Mouse (Mus musculus) layer of hippocampus, postnatal 10 days (tissue): Measurements from ENCODE around the gene Abhd12. TPM values are rescaled to one million over a fixed set of nuclear protein-coding genes. Genes with fewer than 3 reads are reported as not detected.
A peak's percentile ranks its signal among the peaks of the same experiment; 100 is the strongest.

Experiments
- DNase-seq, 2 experiments: peaks; one replicate each; pipeline ENCODE4 v3.0.0; 2021; ENCODE audit warnings: low spot score in 2 of 2
- total RNA-seq, 2 experiments: library from RNA; stranded (reverse); gene quantifications; 2 replicates each; pipeline ENCODE4 v1.2.3; 2021

Abhd12 gene
- total RNA-seq, 2 experiments from 2014 or later = 173 to 184 TPM

DNA sequence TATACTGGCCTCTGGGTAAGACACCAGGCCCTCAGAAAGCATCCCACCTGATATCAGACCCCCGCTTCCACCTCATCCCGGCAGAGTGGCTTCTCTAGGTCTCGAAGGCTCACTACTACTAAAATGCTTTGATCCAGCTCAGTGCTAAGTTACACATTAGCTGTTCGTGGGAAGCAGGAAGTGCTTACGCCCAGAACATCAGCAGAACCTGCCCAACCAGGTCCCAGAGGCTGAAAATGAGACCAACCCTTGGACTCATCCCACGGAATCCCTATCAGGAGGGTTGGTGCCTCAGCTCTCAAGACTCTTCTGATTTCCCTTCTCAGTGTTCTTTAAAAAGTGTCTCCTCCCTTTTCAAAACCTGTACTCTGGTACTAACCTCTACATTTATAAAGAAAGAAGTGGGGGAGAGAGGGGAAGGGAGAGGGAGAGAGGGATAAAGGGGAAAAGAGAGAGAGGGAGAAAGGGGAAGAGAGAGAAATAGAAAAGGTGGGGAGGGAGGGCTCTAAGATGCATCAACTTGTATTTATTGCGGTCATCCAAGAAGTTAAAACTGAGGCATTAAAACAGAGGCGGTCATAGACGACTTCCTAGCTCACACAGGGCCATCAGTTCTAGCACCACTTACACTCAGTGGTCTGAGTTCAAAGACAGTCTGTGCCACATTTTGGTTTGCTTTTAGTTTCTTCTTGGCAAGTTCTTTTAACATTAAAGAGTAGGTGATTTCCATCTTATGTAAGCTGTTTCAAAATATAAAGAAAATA lies 45.6 kb downstream of the Abhd12 start:
- no peak for DNase-seq

- DNase-seq = no peak
Measured at GRCm38 (mm10) chr2:150855186-150855585, 49.4 kb downstream of the Abhd12 start.

DNA sequence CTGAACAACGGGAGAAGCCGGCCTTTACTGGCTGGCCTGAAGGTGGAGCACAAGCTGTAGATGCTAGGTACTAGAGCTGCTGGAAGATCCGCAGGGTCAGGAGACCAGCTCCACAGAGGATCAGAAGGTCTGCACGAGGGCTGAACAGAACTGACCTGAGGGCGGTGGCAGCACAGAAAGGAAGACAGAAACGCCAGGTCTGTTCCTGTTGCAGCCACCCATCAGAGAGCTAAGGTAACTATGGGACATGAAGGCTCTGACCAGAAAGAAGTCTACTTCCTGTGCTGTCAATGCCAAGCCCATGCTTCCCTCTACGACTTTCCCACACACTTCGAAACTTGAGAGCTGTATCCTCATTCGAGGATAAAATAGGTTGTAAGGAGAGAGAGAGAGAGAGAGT lies 53.3 kb downstream of the Abhd12 start:
- no peak for DNase-seq

- DNase-seq = peak; percentile 14 to 29
Measured at GRCm38 (mm10) chr2:150847436-150847995, 57.0 kb downstream of the Abhd12 start.

DNA sequence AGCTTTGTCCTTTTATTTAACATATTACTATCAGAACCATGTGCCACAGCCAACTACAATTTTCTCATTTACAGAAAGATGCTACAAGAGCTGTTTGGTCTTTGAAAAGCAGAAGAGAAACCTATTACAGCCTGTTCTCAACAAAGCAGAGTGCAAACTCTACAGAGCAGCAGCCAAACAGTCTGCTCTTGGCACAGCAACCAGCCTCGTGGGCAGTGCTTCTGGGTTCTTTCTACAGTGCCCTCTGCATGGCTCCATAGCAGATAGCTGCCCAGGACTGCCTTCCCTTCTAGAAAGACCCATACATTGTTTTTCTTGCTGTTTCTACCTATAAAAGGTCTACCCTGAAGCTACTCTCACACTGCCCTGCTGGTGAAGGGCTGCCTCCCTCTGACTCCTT lies 59.7 kb downstream of the Abhd12 start:
- DNase-seq = peak; percentile 59 to 64

DNA sequence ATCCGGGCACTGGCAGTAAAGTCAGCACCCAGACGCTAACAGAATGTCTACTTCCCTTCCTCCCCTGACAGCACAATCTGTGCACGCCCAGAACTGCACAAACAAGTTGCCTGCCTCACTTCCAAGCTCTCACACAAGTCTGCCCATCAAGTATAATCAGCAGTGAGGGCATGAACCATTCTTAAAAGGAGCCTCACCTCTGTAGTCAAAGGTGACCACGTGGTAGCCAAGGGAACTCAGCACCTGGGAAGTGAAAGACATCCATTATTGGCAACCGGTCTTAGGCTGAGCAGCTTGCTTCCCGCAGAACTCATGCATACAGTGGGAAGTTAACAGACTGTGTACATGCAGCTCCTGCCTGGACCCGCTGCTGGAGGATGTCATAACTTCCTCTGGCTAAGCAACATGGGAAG lies 62.5 kb downstream of the Abhd12 start:
- peak; percentile 46 to 57 for DNase-seq

DNA sequence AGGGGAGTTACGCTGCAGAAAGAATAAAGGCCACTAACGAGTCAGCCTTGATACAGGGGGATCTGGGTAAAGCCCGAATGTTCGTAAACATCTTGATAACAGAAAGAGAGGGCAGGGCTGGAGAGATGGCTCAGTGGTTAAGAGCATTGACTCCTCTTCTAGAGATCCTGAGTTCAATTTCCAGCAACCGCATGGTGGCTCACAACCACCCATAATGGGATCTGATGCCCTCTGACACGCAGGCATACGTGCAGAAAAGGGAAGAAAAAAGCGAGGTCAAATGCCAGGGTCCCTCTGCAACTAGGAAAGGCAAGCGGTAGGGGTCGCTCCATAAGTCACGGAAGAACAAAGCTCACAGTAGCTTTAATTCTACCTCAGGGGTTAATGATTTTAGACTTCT lies 63.4 kb downstream of the Abhd12 start:
- DNase-seq = peak in 1 of 2 experiments; percentile 6

DNA sequence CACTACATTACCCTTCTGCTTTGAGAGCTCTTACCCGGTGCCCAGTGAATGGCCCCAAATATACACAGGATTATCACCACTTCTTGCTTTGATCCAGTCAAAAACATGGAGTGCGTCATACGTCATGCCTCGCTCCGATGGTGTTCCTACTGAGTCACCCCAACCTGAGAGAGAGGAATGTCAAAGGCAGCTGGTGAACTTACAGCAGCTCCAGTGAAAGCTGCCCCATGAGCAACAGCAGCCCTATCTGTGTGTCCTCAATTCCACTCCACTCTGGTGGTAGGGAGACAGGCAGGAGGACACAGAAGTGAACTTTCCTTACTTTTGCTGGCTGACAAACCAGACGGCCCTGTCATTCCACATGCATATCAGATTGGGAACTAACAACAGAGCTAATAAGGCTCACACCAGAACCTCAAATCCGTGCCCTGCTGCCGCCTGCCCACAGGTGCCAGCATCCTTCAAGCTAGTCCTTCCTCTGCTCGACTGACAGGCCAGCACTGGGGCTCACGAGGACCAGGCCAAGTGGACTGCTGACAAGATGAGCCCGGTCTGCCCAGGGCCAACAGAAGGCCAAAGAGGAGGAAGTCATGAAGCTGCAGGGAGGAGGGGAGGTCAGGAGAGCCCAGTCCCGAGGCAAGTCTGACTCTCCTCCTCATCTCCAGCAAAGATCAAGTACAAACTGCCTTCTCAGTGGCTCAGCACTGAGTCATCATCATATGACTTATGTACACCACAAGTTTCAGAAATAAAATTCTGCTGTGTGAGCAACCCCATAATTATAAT lies 64.7 kb downstream of the Abhd12 start:
- DNase-seq = no peak

DNA sequence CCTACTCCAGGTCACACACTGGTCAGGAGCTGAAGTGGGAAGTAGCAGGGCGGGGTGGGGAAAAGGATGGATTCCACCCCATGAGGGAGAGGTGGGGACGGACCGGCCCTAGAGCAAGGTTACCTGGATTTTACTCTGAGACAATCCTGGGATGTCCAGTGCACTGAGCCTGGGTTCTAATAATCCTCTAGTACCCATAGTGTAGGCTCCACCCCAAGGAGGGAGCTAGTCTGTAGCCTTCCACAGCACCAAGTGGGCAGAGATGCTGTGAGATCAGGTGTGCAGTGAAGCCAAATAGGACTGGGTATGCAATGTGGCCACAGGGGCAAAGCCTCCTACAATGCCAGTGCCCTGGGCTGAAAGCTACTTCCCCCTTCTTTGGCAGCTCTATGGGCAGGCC lies 66.8 kb downstream of the Abhd12 start:
- no peak for DNase-seq

GRCm38 (mm10) chr2:150836906-150837305 lies 67.6 kb downstream of the Abhd12 start:
- no peak for DNase-seq

DNA sequence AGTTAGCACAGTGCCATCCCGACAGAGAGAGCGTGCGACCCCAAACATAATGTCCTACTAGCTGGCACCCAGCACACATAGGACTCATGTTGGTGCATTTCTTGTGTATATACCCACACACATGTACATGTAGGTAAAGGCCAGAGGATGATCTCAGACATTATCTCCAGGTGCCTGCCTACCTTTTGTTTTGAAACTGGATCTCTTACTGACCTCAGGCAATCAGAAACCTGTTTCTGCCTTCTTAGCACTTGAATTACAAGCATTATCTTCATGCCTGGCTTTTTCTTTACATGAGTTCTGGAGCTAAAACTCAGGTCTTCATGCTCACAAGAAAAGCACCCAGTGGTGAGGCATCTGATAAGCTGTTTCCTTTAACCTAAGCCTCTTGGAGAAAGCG lies 68.6 kb downstream of the Abhd12 start:
- no peak for DNase-seq

DNA sequence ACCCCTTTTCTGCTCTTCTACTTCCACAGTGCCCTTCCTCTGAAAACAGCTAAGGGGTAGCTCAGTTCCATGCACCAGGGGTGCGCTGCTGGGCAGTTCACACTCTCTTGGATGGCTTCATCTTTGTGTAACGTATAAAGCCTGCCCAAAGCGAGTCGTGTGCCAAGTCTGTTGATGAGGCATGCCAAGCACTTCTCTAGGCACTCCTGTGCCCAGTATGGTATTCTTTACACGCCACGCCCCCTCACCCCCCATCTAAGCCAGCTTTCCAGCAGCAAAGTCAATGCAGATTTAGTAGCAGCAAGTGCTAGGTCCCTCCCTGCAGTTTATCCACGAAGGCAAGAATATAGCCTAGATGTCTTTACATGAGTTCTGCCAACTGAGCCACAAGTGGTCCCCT lies 69.9 kb downstream of the Abhd12 start:
- no peak for DNase-seq

- no peak for DNase-seq
Measured at GRCm38 (mm10) chr2:150832029-150832428, 72.5 kb downstream of the Abhd12 start.

DNA sequence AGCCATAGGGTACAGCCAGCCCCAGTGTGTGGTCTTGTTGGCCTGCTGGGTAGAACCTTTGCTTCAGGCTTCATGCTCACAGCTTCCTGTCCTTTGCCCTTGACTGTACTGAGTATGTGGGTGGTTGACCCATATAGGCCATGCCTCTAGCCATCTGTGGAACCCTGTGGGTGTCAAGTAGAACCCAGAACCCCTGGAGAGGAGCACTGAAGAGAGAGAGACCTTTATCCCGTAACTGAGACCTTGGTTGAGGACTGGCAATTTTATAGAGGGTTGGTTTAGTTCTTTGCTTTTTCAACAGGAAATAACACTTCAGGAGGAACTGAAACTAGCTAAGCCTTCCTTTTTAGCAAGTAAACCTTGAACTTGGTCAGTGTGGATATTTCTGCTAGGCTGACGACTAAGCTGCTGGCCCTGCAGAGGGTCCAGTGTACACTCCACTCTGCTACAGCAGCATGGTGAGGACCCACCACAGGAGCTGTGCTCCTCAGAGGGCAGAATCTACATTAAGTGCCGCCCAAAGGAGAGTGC lies 73.6 kb downstream of the Abhd12 start:
- no peak for DNase-seq

DNA sequence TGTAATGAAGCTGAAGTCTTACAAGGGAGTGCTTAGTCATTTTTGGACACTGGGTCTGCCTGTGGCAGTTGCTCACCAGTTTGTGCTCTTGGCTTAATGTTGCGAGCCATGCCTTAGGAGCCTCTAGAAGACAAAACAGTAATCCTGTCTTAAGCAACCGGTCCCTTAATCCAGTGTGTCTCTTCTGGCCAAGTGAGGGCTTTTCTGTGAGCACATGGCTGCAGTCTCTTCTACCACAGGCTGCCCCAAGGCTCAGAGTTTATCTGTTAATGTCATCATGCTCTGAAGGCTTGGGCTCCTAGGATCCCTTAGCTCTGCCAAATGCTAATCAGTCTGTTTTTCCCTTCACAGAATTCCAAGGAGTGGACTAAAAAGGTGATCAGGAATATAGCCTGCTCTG lies 74.5 kb downstream of the Abhd12 start:
- no peak for DNase-seq

DNA sequence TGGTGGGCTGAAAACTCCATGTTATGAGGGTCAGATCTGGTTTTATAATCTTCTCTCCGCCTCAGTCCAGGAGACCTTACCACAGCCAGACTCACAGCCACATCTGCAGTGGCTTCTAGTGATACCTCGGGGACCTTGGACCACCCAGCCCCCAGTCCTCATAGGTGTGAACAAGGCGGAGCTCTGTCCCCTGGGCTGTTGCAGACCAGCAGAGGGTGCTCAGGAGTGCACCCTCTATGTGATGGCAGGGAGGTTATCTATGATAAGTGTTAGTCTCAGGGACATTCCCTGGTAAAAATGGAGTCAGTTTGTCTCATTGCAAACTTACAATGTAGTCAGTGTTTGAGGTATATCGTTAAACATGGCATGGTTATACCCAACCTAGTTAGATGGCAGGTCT lies 75.9 kb downstream of the Abhd12 start:
- DNase-seq = no peak

DNA sequence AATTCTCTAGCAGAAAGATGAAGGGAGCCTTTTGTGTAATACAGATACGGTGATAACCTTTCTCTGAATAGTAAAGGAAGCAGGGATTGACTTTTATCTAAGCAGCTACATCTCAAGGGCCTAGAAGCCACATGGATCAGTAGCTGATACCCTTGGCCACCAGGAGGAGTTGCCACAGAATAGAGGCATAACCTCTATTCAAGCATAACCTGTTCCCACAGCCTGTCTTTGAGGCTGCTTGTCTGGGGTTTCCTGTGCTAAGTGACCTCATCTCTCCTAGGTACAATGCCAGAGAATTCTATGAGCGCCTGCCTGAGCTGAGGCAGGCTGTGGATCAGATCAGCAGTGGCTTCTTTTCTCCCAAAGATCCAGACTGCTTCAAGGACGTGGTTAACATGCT lies 76.4 kb downstream of the Abhd12 start:
- DNase-seq = no peak

DNA sequence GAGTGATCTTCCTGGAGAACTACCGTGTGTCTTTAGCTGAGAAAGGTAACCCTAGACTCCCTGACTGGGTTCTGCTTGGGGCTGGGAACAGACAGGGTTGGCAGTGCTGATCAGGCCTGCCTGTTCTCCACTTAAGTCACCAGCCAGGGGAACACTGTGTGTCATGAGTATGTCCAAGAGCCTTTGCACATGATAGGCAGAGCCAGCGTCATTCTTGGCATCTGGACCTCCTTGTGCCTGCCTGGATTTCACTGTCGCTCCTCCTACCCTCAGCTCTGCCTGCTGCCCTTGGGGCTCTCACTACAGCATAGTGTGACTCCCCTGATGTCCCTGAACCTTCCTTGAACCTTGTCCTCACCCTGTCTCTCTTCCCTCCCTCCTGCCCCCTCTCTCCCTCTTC lies 78.1 kb downstream of the Abhd12 start:
- DNase-seq = no peak

DNA sequence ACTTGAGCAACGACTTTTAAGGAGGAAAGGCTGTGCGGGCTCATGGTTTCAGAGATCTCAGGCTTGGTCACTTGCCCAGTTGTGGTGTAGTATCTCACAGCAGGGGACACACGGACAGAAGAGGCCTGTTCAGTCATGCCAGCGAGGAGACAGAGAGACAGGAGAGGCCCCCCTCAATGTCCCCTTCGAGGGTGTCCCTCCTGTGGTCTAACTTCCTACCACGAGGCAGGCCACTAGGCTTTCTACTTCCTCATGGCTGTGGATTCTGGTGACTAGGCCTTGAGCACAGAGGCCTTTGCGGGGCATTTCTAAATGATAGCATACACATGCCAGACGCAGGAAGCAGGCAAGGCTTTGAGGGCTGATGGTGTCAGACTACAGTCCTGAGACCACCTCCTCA lies 81.6 kb downstream of the Abhd12 start:
- DNase-seq = no peak

- no peak for DNase-seq
Measured at GRCm38 (mm10) chr2:150820720-150821119, 83.8 kb downstream of the Abhd12 start.

DNA sequence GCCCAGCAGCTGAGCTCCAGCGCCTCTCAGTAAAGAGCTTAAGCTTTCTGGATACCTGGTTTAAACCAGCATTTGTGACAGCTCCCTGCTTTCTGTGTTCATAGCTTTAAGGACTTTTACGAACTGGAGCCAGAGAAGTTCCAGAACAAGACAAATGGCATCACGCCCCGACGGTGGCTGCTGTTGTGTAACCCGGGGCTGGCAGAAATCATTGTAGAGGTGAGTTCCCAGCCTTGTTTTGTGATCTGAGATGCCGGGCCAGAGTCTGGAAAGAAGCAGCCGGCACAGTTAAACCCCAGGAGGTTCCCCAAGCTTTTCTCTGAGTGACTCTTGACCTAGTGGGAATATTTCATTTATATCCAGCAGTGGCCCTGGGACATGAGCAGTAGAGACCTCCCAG lies 85.8 kb downstream of the Abhd12 start:
- no peak for DNase-seq
